Mouse (Mus musculus) hindbrain, embryonic 16.5 days (tissue): ENCODE measurements around the gene Bcl9. TPM values are rescaled to one million over a fixed set of nuclear protein-coding genes. Genes with fewer than 3 reads are reported as not detected.

Experiments used
- ATAC-seq: fragments of 200-750 bp; cut with Nextera tagmentation; 2 replicates; pipeline ENCODE4 v1.8.0; 2017; ENCODE audit warnings: moderate TSS enrichment, moderate library complexity
- H3K27ac ChIP-seq: fragments of 300-500 bp; sonication (generic); 2 replicates; pipeline ENCODE4 v1.5.1; 2014; ENCODE audit warnings: low read depth, mild to moderate bottlenecking, control low read depth, low read length, moderate library complexity
- H3K27me3 ChIP-seq: fragments of 300-500 bp; sonication (generic); replicated peaks from 2 replicates; pipeline ENCODE4 v1.6.1; 2014; ENCODE audit warnings: low read length; ENCODE audit not compliant: control insufficient read depth, insufficient read depth
- H3K36me3 ChIP-seq: fragments of 300-500 bp; sonication (generic); 2 replicates; pipeline ENCODE4 v1.6.1; 2014; ENCODE audit warnings: mild to moderate bottlenecking, low read length, moderate library complexity, mixed read lengths; ENCODE audit not compliant: control insufficient read depth, insufficient read depth
- H3K4me1 ChIP-seq: fragments of 300-500 bp; sonication (generic); 2 replicates; pipeline ENCODE4 v1.6.1; 2014; ENCODE audit warnings: low read depth, low read length; ENCODE audit not compliant: control insufficient read depth, insufficient read depth
- H3K4me2 ChIP-seq: fragments of 300-500 bp; sonication (generic); 2 replicates; pipeline ENCODE4 v1.6.1; 2014; ENCODE audit warnings: mild to moderate bottlenecking, low read length, control low read depth, moderate library complexity
- H3K4me3 ChIP-seq: fragments of 300-500 bp; sonication (generic); 2 replicates; pipeline ENCODE4 v1.5.1; 2014; ENCODE audit warnings: mild to moderate bottlenecking, low read length, control low read depth, moderate library complexity
- H3K9ac ChIP-seq: fragments of 300-500 bp; sonication (generic); 2 replicates; pipeline ENCODE4 v1.6.1; 2014; ENCODE audit warnings: low read depth, mild to moderate bottlenecking, control low read depth, low read length, moderate library complexity
- H3K9me3 ChIP-seq: fragments of 300-500 bp; sonication (generic); 2 replicates; pipeline ENCODE4 v1.6.1; 2014; ENCODE audit warnings: mild to moderate bottlenecking, low read length, moderate library complexity; ENCODE audit not compliant: control insufficient read depth
- WGBS: fragments of 180-500 bp; shearing (Covaris S2); extraction: QIAGEN DNeasy Blood & Tissue Kit; methylation state at CpG from one replicate; pipeline ENCODE4 v1.1.7; 2014; 5-methylcytosine and 5-hydroxymethylcytosine counted together
- polyA plus RNA-seq: library from polyadenylated mRNA; unstranded; fragments of >200 nt; fragmentation: Nextera tagmentation; extraction: Ambion mirVana; gene quantifications from 2 replicates; pipeline ENCODE4 v1.2.1, GENCODE M21; 2015

Gene Bcl9
- 57.4 and 68.0 TPM in 2 replicates for polyA plus RNA-seq

DNA sequence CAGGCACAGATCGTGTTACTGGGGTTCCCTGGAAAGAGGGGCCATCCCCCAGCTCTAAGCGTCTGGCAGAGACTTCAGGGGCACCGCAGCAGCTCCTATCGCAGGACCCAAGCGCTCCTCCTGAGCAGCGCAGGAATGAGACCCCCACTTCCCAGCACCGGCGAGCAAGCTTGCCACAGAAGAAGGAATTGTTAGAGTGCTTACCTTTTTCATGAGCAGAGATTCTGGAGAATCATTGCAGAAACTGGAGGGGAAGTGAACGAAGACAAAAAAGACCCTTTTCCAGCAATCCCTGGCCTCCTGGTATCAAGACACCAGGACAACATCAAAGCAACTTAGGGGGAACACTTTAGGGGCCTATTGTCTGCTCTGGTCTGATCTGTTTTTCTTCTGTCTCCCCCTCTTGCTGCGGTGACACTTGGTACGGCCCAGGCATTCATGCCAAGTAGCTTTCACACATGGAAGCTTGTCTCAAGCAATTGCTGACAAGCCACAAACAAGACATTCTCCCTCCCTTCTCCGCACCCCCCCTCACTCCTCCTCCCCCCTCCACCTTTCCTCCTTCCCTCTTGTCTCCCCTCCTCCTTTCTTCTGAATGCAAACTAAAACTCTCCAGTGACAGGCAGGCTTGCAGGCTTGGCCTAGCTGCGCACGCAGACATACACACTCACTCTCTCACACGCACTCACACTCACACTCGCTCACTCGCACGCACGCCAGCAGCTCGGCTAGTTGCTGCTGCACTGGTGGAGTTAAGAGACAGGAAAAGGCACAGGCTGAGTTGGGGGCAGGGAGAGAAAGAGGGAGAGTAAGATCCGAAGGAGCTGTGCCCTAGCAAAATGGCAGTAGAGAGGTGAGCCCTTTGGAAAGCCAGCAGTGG is at the start of gene Bcl9:
Gene Bcl9, minus strand, starts transcription at position 365 of the 880 bp plus-strand sequence.
- Histone ChIP-seq H3K27ac (peak within 1 kb of the TSS; percentile 95), H3K4me2 (peak within 1 kb of the TSS; percentile 87), H3K27me3 (no peaks in the 10 kb centered on the region), H3K9me3 (0 out of 2 replicates have a peak, but pooled peaks cover 3% of the 10 kb centered on the region), H3K36me3 (no peaks in the 10 kb centered on the region), H3K9ac (peak within 1 kb of the TSS; percentile 81), H3K4me1 (peaks cover 26% of the 10 kb centered on the region), H3K4me3 (peak within 1 kb of the TSS; percentile 74)
- 1% methylated on average over 21 of the region's 21 CpGs for WGBS
- peak; percentile 90 for ATAC-seq

DNA sequence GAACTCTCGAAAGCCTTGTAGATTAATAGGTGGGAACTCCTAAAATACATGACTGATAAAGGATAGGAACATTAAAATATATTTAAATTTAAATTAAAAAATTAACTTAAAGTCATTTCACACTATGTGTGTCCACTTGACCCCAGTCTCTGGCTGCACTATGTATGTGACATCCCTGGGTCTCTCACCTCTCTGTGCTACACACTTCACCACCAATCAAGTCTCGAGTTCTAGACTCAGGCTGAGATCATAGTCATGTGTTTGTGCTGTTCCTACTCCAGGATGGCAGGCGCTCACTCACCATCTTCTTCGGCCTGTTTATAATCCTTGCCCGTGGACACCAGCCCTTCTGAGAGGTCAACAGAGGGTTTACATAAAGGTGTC is 41.5 kb upstream of the Bcl9 start:
- no peaks in the 10 kb centered on the region for H3K27me3 ChIP-seq
- no peak overlapping the region for H3K27ac ChIP-seq
- no peak overlapping the region for H3K4me2 ChIP-seq
- ATAC-seq = peak; percentile 19; the same call in 1 of the 2 replicates
- 78% methylated on average over 5 of the region's 5 CpGs for WGBS
- H3K4me3 ChIP-seq = no peak overlapping the region
- H3K9ac ChIP-seq = no peak overlapping the region
- H3K9me3 ChIP-seq = no peaks in the 10 kb centered on the region
- H3K36me3 ChIP-seq = no peaks in the 10 kb centered on the region
- peaks cover 4% of the 10 kb centered on the region for H3K4me1 ChIP-seq

DNA sequence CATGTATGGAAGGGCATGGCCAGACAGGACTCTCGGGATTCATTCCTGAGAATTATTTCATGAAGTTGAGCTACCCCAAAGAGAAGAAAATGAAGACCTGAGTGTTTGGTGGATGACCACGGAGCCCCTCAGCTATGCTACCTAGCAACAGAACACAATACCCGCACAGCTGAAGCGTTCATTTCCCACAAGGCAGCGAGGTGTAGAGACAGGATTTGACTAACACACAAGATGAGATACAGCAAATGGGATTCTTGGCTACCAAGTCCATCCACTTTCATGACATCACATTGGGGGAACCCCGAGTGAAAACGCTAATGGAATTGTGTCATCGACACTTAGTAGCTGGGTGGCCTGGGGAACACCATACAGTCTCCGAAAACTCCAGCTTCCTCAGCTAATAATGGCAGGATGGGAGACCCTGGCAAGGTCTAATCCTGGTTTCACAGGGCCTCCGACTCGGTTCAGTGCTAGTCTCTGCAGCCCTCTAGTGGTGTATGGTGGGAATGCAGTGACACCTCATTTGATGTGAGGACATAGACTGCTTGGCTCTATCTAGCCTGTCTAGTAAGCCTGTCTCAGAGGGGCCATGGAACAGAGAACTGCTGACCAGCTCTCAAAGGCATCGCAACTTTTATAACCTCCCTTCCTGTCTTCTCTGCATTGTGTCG is 40.9 kb upstream of the Bcl9 start:
- peaks cover 4% of the 10 kb centered on the region for H3K4me1 ChIP-seq
- 0 out of 2 replicates have a peak overlapping the region, but pooled peaks have one; percentile 24 for H3K4me2 ChIP-seq
- 19% methylated on average over 13 of the region's 13 CpGs for WGBS
- H3K27me3 ChIP-seq = no peaks in the 10 kb centered on the region
- no peak overlapping the region for H3K9ac ChIP-seq
- no peaks in the 10 kb centered on the region for H3K9me3 ChIP-seq
- H3K36me3 ChIP-seq = no peaks in the 10 kb centered on the region
- peak; percentile 91 for ATAC-seq
- no peak overlapping the region for H3K27ac ChIP-seq
- no peak overlapping the region for H3K4me3 ChIP-seq

DNA sequence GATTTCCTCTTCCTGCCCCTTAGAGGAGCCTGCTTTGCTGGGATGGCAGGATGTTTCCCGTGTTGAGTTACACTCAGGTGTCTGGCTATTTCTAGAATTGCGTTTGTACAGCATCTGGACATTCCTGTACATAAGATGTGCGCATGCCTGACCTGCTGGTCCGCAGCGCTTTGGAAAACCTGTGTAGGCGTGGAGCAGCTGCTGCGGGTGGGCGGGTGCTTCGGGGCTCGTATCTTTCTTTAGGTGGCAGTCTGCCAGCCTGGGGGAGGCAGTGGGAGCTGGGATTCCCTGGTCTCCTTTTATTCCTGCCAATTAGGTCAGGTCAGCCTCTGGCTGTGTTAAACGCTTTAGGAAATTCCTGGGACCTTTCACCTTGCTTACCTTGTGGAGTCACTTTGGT is 39.6 kb upstream of the Bcl9 start:
- ATAC-seq = no peak
- no peak overlapping the region for H3K27ac ChIP-seq
- H3K4me1 ChIP-seq = peaks cover 4% of the 10 kb centered on the region
- no peaks in the 10 kb centered on the region for H3K27me3 ChIP-seq
- H3K9me3 ChIP-seq = no peaks in the 10 kb centered on the region
- WGBS = 50% methylated on average over 11 of the region's 11 CpGs
- peak overlapping the region; percentile 27; the same call in 1 of the 2 replicates for H3K4me2 ChIP-seq
- H3K9ac ChIP-seq = no peak overlapping the region
- no peak overlapping the region for H3K4me3 ChIP-seq
- H3K36me3 ChIP-seq = no peaks in the 10 kb centered on the region

DNA sequence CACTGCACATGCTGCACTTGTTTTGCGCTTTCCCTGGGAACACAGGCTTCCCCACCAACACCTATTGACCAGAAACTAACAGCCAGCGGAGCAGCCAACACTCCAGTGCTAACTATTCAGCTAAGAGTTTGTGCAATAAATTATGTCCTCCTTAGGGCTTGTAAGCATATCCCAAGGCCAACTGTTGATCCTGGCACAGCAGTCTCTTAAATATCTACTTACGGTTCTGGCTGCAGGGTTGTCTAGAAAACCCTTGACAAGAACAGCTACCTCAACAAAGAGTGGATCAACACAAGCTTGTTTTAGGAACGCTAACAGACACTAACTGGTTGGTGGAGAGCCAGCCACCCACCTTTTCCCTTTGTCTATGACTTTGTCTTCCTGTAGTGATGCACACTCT is 38.6 kb upstream of the Bcl9 start:
- no peak overlapping the region for H3K4me3 ChIP-seq
- peaks cover 4% of the 10 kb centered on the region for H3K4me1 ChIP-seq
- 71% methylated on average over 4 of the region's 4 CpGs for WGBS
- H3K9me3 ChIP-seq = no peaks in the 10 kb centered on the region
- H3K4me2 ChIP-seq = no peak overlapping the region
- no peak overlapping the region for H3K27ac ChIP-seq
- no peaks in the 10 kb centered on the region for H3K36me3 ChIP-seq
- no peaks in the 10 kb centered on the region for H3K27me3 ChIP-seq
- no peak for ATAC-seq
- no peak overlapping the region for H3K9ac ChIP-seq

DNA sequence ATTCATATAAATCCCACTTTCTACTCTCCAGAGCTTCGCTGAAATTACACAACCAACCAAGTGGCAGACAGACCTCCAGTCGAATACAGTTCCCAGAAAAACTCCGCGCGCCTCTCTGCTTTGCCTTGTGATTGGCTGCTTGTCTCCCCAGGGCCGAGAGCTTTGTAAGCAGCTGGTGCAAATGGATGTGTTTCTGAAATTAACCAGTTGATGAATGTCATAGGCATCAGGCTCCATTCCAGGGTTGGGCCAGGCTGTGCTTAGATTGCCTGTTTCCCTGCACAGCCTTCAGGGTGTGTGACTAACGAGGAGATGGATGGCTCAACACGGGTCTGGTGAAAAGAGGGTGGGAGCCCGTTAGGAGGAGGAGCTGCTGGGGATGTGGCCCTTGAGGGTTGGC is 36.9 kb upstream of the Bcl9 start:
- Histone ChIP-seq H3K4me2 (0 out of 2 replicates have a peak overlapping the region, but pooled peaks have one; percentile 20), H3K36me3 (no peaks in the 10 kb centered on the region), H3K4me3 (no peak overlapping the region), H3K4me1 (peaks cover 4% of the 10 kb centered on the region), H3K9ac (0 out of 2 replicates have a peak overlapping the region, but pooled peaks have one; percentile 31), H3K27me3 (no peaks in the 10 kb centered on the region), H3K27ac (no peak overlapping the region), H3K9me3 (no peaks in the 10 kb centered on the region)
- ATAC-seq = 0 out of 2 replicates have a peak, but pooled peaks have one; percentile 25
- 21% methylated on average over 9 of the region's 9 CpGs for WGBS

DNA sequence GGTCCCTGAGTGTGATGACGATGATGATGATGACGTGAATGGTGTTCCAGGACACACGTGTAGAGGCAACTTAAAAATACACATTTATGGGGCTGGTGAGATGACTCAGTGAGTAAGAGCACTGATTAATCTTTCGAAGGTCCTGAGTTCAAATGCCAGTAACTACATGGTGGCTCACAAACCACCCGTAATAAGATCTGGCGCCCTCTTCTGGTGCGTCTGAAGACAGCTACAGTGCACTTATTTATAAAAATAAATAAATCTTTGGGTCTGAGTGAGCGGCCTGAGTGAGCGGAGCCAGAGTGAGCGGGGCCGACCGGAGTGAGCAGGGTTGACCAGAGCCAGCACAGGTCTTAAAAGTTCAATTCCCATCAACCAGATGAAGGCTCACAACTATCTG is 34.5 kb upstream of the Bcl9 start:
- H3K9me3 ChIP-seq = no peaks in the 10 kb centered on the region
- no peak overlapping the region for H3K4me3 ChIP-seq
- ATAC-seq = no peak
- H3K27me3 ChIP-seq = no peaks in the 10 kb centered on the region
- 90% methylated on average over 12 of the region's 12 CpGs for WGBS
- no peak overlapping the region for H3K4me2 ChIP-seq
- no peak overlapping the region for H3K9ac ChIP-seq
- peaks cover 4% of the 10 kb centered on the region for H3K4me1 ChIP-seq
- H3K27ac ChIP-seq = no peak overlapping the region
- no peaks in the 10 kb centered on the region for H3K36me3 ChIP-seq

DNA sequence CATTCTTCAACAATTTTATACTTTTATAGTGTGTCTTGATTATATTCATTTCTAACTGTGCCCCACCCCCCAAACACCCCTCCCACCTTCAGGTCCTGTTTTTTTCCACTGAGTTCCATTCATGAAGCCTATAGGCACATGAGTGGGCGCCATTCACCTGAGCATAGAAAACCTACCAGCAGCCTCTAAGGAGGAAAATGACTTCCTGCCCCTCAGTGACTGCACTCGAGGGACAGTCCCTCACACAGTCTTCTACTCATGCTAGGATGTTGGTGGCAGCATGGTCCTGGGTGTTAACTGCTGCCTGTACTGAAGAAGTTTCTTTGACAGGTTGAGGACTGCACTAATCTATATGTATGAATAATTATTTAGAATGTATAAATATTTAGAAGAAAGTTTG is 30.1 kb upstream of the Bcl9 start:
- no peak overlapping the region for H3K9ac ChIP-seq
- no peaks in the 10 kb centered on the region for H3K36me3 ChIP-seq
- no peak overlapping the region for H3K4me2 ChIP-seq
- no peak overlapping the region for H3K27ac ChIP-seq
- ATAC-seq = no peak
- WGBS = 89% methylated on average over 2 of the region's 2 CpGs
- H3K4me1 ChIP-seq = peaks cover 6% of the 10 kb centered on the region; the same call in 1 of the 2 replicates
- H3K27me3 ChIP-seq = no peaks in the 10 kb centered on the region
- H3K4me3 ChIP-seq = no peak overlapping the region
- H3K9me3 ChIP-seq = no peaks in the 10 kb centered on the region

DNA sequence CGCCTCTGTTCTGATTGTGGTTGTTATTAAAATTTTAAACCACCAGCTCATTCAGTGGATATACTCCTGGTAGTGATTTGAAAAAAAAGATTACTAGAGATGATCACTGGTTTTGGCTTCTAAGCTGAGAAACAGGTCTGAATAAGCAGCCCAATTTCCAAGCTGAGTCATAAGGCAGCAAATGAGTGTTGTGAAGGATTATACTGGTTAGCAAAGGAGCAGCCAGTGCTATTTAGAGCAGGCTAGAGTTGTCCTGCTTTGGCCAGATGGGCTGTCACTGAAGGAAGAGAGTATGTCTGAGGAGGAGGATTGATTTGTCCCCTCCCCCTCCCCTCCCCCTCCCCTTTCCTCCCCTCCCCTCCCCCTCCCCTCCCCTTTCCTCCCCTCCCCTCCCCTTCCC is 29.6 kb upstream of the Bcl9 start:
- Histone ChIP-seq H3K4me3 (no peak overlapping the region), H3K27me3 (no peaks in the 10 kb centered on the region), H3K36me3 (no peaks in the 10 kb centered on the region), H3K9me3 (no peaks in the 10 kb centered on the region), H3K4me2 (no peak overlapping the region), H3K9ac (no peak overlapping the region), H3K27ac (no peak overlapping the region), H3K4me1 (peaks cover 6% of the 10 kb centered on the region; the same call in 1 of the 2 replicates)
- ATAC-seq = no peak
- 100% methylated on average over 1 of the region's 1 CpGs for WGBS
